Mouse (Mus musculus): ENCODE measurements around the gene Tmbim7. TPM values are rescaled to one million over a fixed set of nuclear protein-coding genes. Genes with fewer than 3 reads are reported as not detected.

Tmbim7 gene
- total and polyA plus RNA-seq, 3 experiments, result 0.14 TPM; not detected in 2

DNA sequence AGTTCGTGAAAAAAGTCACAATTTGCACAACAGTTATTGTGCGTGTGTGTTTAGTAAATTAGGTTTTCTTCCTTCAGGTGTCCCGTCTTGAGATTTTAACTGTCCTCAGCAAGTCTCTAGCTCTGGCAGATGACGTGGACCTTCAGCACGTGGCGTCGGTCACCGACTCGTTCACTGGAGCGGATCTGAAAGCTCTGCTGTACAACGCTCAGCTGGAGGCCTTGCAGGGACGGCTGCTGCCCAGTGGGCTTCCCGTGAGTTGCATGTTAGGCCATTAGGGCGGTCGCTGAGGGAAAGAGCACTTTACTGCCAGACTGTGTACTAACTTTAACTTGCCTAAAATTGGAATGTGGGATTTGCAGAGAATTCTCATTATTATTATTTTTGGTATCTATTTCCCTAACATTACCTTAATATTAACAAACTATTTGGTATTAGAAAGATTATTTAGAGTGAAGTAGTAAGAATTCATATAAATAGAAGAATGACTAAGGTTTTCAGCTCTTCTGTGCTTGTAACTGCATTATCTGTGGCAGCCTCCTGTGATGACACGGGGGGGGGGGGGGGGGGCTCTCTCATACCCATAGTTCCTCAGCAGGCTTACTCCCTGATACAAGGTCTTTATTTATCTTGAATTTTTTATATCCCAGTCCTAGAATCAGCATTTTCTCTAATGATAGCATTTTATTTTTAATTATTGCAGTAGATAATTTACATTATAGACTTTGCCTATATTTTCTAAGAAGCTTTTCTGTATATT lies 19.3 kb upstream of the Tmbim7 start:
- DNase-seq, result no peak
- Histone ChIP-seq H3K27ac (no peak overlapping the region), H3K4me1 (ENCODE audit: control insufficient read depth, insufficient read depth, low read length) (no peaks in the 10 kb centered on the region), H3K79me2 (replicated peaks; ENCODE audit: control insufficient read depth, insufficient read depth, low read length) (no peaks in the 10 kb centered on the region), H3K9ac (ENCODE audit: low read depth, low read length) (no peak overlapping the region), H3K27me3 (ENCODE audit: control insufficient read depth, insufficient read depth, low read length) (no peaks in the 10 kb centered on the region), H3K4me3 (no peak overlapping the region), H3K36me3 (ENCODE audit: control insufficient read depth, insufficient read depth, low read length) (no peaks in the 10 kb centered on the region)
- WGBS, result 73% methylated on average over 16 of the region's 16 CpGs
- intact Hi-C loops (cut with DNase I), result no loop called here
- TF ChIP-seq CTCF (IDR thresholded peaks at IDR 0.05) (no peak), POLR2A (IDR thresholded peaks at IDR 0.05; ENCODE audit: insufficient read depth, low read depth, low read length) (no peak), EP300 (IDR thresholded peaks at IDR 0.05; ENCODE audit: insufficient read depth, low read depth, low read length) (no peak)

- intact Hi-C loops (cut with DNase I), result no loop called here
- no peaks in the 10 kb centered on the region for H3K36me3 ChIP-seq (ENCODE audit: control insufficient read depth, insufficient read depth, low read length)
- H3K4me3 ChIP-seq, result no peak overlapping the region
- DNase-seq, result no peak
- TF ChIP-seq POLR2A (IDR thresholded peaks at IDR 0.05; ENCODE audit: insufficient read depth, low read depth, low read length) (no peak), CTCF (IDR thresholded peaks at IDR 0.05) (no peak), EP300 (IDR thresholded peaks at IDR 0.05; ENCODE audit: insufficient read depth, low read depth, low read length) (no peak)
- no peaks in the 10 kb centered on the region for H3K79me2 ChIP-seq (replicated peaks; ENCODE audit: control insufficient read depth, insufficient read depth, low read length)
- WGBS, result 85% methylated on average over 5 of the region's 5 CpGs
- no peak overlapping the region for H3K27ac ChIP-seq
- H3K27me3 ChIP-seq (ENCODE audit: control insufficient read depth, insufficient read depth, low read length), result no peaks in the 10 kb centered on the region
- H3K4me1 ChIP-seq (ENCODE audit: control insufficient read depth, insufficient read depth, low read length), result no peaks in the 10 kb centered on the region
- no peak overlapping the region for H3K9ac ChIP-seq (ENCODE audit: low read depth, low read length)
Observed at GRCm38 (mm10) chr5:3632285-3632684, 18.7 kb upstream of the Tmbim7 start.

- 95% methylated on average over 13 of the region's 13 CpGs for WGBS
- H3K27ac ChIP-seq, result no peak overlapping the region
- TF ChIP-seq CTCF (IDR thresholded peaks at IDR 0.05) (no peak), POLR2A (IDR thresholded peaks at IDR 0.05; ENCODE audit: insufficient read depth, low read depth, low read length) (no peak), EP300 (IDR thresholded peaks at IDR 0.05; ENCODE audit: insufficient read depth, low read depth, low read length) (no peak)
- H3K36me3 ChIP-seq (ENCODE audit: control insufficient read depth, insufficient read depth, low read length), result no peaks in the 10 kb centered on the region
- no peaks in the 10 kb centered on the region for H3K4me1 ChIP-seq (ENCODE audit: control insufficient read depth, insufficient read depth, low read length)
- intact Hi-C loops (cut with DNase I), result no loop called here
- no peaks in the 10 kb centered on the region for H3K27me3 ChIP-seq (ENCODE audit: control insufficient read depth, insufficient read depth, low read length)
- DNase-seq, result no peak
- H3K9ac ChIP-seq (ENCODE audit: low read depth, low read length), result no peak overlapping the region
- no peaks in the 10 kb centered on the region for H3K79me2 ChIP-seq (replicated peaks; ENCODE audit: control insufficient read depth, insufficient read depth, low read length)
- no peak overlapping the region for H3K4me3 ChIP-seq
Observed at GRCm38 (mm10) chr5:3633315-3633714, 17.7 kb upstream of the Tmbim7 start.

DNA sequence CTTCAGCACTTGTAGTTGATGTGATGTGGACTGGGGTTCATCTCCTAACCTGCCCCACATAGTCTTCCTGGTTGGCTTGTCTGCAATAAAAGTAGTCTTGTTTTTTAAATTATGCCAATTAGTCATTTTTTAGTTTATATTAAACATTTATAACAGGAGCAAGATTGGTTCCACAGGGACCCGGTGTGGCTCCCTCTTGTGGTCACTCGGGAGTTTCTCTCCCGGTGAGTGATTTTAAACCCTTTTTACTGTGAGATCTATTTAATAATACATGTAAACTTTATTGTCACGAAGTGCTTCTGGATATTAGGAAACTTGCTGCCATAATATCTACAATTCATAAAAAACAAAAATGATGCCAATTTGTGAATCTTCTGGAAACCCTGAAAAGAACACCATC lies 17.0 kb upstream of the Tmbim7 start:
- H3K27me3 ChIP-seq (ENCODE audit: control insufficient read depth, insufficient read depth, low read length), result no peaks in the 10 kb centered on the region
- H3K4me3 ChIP-seq, result no peak overlapping the region
- H3K27ac ChIP-seq, result no peak overlapping the region
- no peaks in the 10 kb centered on the region for H3K79me2 ChIP-seq (replicated peaks; ENCODE audit: control insufficient read depth, insufficient read depth, low read length)
- intact Hi-C loops (cut with DNase I), result no loop called here
- no peak for DNase-seq
- H3K36me3 ChIP-seq (ENCODE audit: control insufficient read depth, insufficient read depth, low read length), result no peaks in the 10 kb centered on the region
- no peak overlapping the region for H3K9ac ChIP-seq (ENCODE audit: low read depth, low read length)
- WGBS, result 77% methylated on average over 4 of the region's 4 CpGs
- TF ChIP-seq EP300 (IDR thresholded peaks at IDR 0.05; ENCODE audit: insufficient read depth, low read depth, low read length), result no peak
- TF ChIP-seq CTCF (IDR thresholded peaks at IDR 0.05), result peak; percentile 71
- TF ChIP-seq POLR2A (IDR thresholded peaks at IDR 0.05; ENCODE audit: insufficient read depth, low read depth, low read length), result no peak
- H3K4me1 ChIP-seq (ENCODE audit: control insufficient read depth, insufficient read depth, low read length), result no peaks in the 10 kb centered on the region

DNA sequence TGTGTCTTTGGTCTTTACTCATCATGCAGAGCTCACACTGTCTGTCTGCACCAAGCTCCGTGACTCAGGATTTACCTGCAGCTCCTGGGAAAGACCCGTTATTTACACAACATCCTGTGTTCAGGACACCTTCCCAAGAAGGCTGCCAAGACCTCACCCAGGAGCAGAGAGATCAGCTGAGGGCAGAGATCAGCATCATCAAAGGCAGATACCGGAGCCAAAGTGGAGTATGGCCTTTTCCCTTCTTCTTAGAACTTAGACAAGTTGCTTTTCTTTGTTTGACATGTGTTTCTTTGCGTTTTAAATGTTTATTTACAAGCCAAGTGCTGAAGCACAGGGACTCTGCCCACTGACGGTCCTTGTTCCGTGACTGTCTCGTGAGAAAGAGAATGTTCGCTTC lies 15.7 kb upstream of the Tmbim7 start:
- no peaks in the 10 kb centered on the region for H3K27me3 ChIP-seq (ENCODE audit: control insufficient read depth, insufficient read depth, low read length)
- WGBS, result 74% methylated on average over 8 of the region's 8 CpGs
- H3K27ac ChIP-seq, result no peak overlapping the region
- H3K36me3 ChIP-seq (ENCODE audit: control insufficient read depth, insufficient read depth, low read length), result no peaks in the 10 kb centered on the region
- DNase-seq, result no peak
- no peaks in the 10 kb centered on the region for H3K4me1 ChIP-seq (ENCODE audit: control insufficient read depth, insufficient read depth, low read length)
- H3K79me2 ChIP-seq (replicated peaks; ENCODE audit: control insufficient read depth, insufficient read depth, low read length), result no peaks in the 10 kb centered on the region
- TF ChIP-seq POLR2A (IDR thresholded peaks at IDR 0.05; ENCODE audit: insufficient read depth, low read depth, low read length) (no peak), EP300 (IDR thresholded peaks at IDR 0.05; ENCODE audit: insufficient read depth, low read depth, low read length) (no peak), CTCF (IDR thresholded peaks at IDR 0.05) (no peak)
- H3K9ac ChIP-seq (ENCODE audit: low read depth, low read length), result no peak overlapping the region
- H3K4me3 ChIP-seq, result no peak overlapping the region
- intact Hi-C loops (cut with DNase I), result no loop called here

DNA sequence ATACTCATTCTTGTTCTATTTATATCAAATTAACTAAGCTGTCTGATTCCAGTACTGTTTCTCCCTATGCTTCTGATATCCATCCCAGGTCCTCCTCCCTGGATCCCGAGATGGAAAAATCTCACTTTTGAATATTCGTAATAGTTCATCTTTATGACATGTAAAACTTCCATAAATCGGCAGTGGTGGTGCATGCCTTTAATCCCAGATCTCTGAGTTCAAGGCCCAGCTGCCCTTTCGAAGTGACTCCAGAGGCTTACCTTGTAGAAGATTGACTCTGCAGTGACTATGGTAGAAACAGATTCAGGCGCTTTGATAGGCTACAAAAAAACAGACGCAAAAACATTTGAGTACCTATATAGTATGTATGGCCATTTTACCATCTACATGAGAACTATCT lies 6.4 kb upstream of the Tmbim7 start:
- H3K4me1 ChIP-seq (ENCODE audit: control insufficient read depth, insufficient read depth, low read length), result peaks cover 2% of the 10 kb centered on the region
- intact Hi-C loops (cut with DNase I), result no loop called here
- H3K4me3 ChIP-seq, result no peak overlapping the region
- H3K79me2 ChIP-seq (replicated peaks; ENCODE audit: control insufficient read depth, insufficient read depth, low read length), result no peaks in the 10 kb centered on the region
- TF ChIP-seq EP300 (IDR thresholded peaks at IDR 0.05; ENCODE audit: insufficient read depth, low read depth, low read length) (no peak), POLR2A (IDR thresholded peaks at IDR 0.05; ENCODE audit: insufficient read depth, low read depth, low read length) (no peak), CTCF (IDR thresholded peaks at IDR 0.05) (no peak)
- H3K9ac ChIP-seq (ENCODE audit: low read depth, low read length), result no peak overlapping the region
- DNase-seq, result no peak
- WGBS, result 80% methylated on average over 6 of the region's 6 CpGs
- H3K27me3 ChIP-seq (ENCODE audit: control insufficient read depth, insufficient read depth, low read length), result no peaks in the 10 kb centered on the region
- H3K27ac ChIP-seq, result no peak overlapping the region
- peaks cover 4% of the 10 kb centered on the region for H3K36me3 ChIP-seq (ENCODE audit: control insufficient read depth, insufficient read depth, low read length)
